Mouse (Mus musculus): ENCODE measurements around the gene Eef1akmt4.

Eef1akmt4 gene

GRCm38 (mm10) chr16:20611357-20612227 is at the start of gene Eef1akmt4, which contains the start of the genes Gm49333 and Alg3:
TSS of gene Eef1akmt4 (plus strand) at chr16:20611593.
TSS of gene Gm49333 (plus strand) at chr16:20611610.
TSS of gene Alg3 (minus strand) at chr16:20611735.
- DNase-seq (ENCODE audit: low spot score in 2 of 2): peak; percentile 81 to 85

- no peak for DNase-seq (ENCODE audit: low spot score in 2 of 2)
Observed at GRCm38 (mm10) chr16:20565075-20565474, 46.3 kb upstream of the Eef1akmt4 start.

GRCm38 (mm10) chr16:20589366-20589938 is 21.9 kb upstream of the Eef1akmt4 start, which contains the start of gene Vwa5b2:
TSS of gene Vwa5b2 (plus strand) at chr16:20589471.
- DNase-seq (ENCODE audit: low spot score in 2 of 2): no peak

GRCm38 (mm10) chr16:20589939-20590679 is 21.3 kb upstream of the Eef1akmt4 start:
- DNase-seq (ENCODE audit: low spot score in 2 of 2): no peak

- no peak for DNase-seq (ENCODE audit: low spot score in 2 of 2)
Observed at GRCm38 (mm10) chr16:20590680-20591038, 20.7 kb upstream of the Eef1akmt4 start.

- DNase-seq (ENCODE audit: low spot score in 2 of 2): no peak
Observed at GRCm38 (mm10) chr16:20591076-20591705, 20.2 kb upstream of the Eef1akmt4 start.

- DNase-seq (ENCODE audit: low spot score in 2 of 2): no peak
Observed at GRCm38 (mm10) chr16:20595060-20595673, 16.2 kb upstream of the Eef1akmt4 start.

GRCm38 (mm10) chr16:20595737-20596136 is 15.7 kb upstream of the Eef1akmt4 start:
- DNase-seq (ENCODE audit: low spot score in 2 of 2): no peak

- DNase-seq (ENCODE audit: low spot score in 2 of 2): no peak
Observed at GRCm38 (mm10) chr16:20596687-20597441, 14.5 kb upstream of the Eef1akmt4 start.

- no peak for DNase-seq (ENCODE audit: low spot score in 2 of 2)
Observed at GRCm38 (mm10) chr16:20600511-20600910, 10.9 kb upstream of the Eef1akmt4 start.

GRCm38 (mm10) chr16:20604705-20605104 is 6.7 kb upstream of the Eef1akmt4 start:
- DNase-seq (ENCODE audit: low spot score in 2 of 2): no peak

- DNase-seq (ENCODE audit: low spot score in 2 of 2): peak; percentile 70 to 76
Observed at GRCm38 (mm10) chr16:20610501-20611356, 664 bp upstream of the Eef1akmt4 start.

GRCm38 (mm10) chr16:20619541-20620398 is 8.4 kb downstream of the Eef1akmt4 start:
- DNase-seq (ENCODE audit: low spot score in 2 of 2): no peak

- DNase-seq (ENCODE audit: low spot score in 2 of 2): no peak
Observed at GRCm38 (mm10) chr16:20620399-20620735, 9.0 kb downstream of the Eef1akmt4 start.

- peak in 1 of 2 experiments; percentile 27 for DNase-seq (ENCODE audit: low spot score in 2 of 2)
Observed at GRCm38 (mm10) chr16:20620751-20621190, 9.4 kb downstream of the Eef1akmt4 start.

GRCm38 (mm10) chr16:20621191-20621990 is 10.0 kb downstream of the Eef1akmt4 start, which contains the start of gene Camk2n2:
TSS of gene Camk2n2 (minus strand) at chr16:20621287.
- no peak for DNase-seq (ENCODE audit: low spot score in 2 of 2)

GRCm38 (mm10) chr16:20621991-20622685 is 10.7 kb downstream of the Eef1akmt4 start:
- DNase-seq (ENCODE audit: low spot score in 2 of 2): no peak

Data from urinary bladder, postnatal 4 days (tissue).